Mouse (Mus musculus) neural tube, embryonic 15.5 days (tissue): ENCODE data around the gene Tmem189. TPM values are rescaled to one million over a fixed set of nuclear protein-coding genes. Genes with fewer than 3 reads are reported as not detected.

Experiments
- ATAC-seq: fragments of 200-750 bp; cut with Nextera tagmentation; 2 replicates; pipeline ENCODE4 v1.8.0; 2017; ENCODE audit warnings: mild to moderate bottlenecking, moderate TSS enrichment, moderate library complexity; ENCODE audit not compliant: low FRiP score
- H3K27ac ChIP-seq: fragments of 300-500 bp; sonication (generic); replicated peaks from 2 replicates; pipeline ENCODE4 v1.5.1; 2015; ENCODE audit warnings: mild to moderate bottlenecking, inconsistent platforms
- H3K27me3 ChIP-seq: fragments of 300-500 bp; sonication (generic); replicated peaks from 2 replicates; pipeline ENCODE4 v1.6.1; 2015; ENCODE audit warnings: inconsistent platforms
- H3K36me3 ChIP-seq: fragments of 300-500 bp; sonication (generic); 2 replicates; pipeline ENCODE4 v1.6.1; 2015; ENCODE audit warnings: inconsistent platforms
- H3K4me1 ChIP-seq: fragments of 300-500 bp; sonication (generic); 2 replicates; pipeline ENCODE4 v1.6.1; 2015; ENCODE audit warnings: inconsistent platforms
- H3K4me2 ChIP-seq: fragments of 300-500 bp; sonication (generic); 2 replicates; pipeline ENCODE4 v1.6.1; 2015; ENCODE audit warnings: inconsistent platforms, mild to moderate bottlenecking, moderate library complexity
- H3K4me3 ChIP-seq: fragments of 300-500 bp; sonication (generic); replicated peaks from 2 replicates; pipeline ENCODE4 v1.5.1; 2015; ENCODE audit warnings: mild to moderate bottlenecking, inconsistent platforms
- H3K9ac ChIP-seq: fragments of 300-500 bp; sonication (generic); replicated peaks from 2 replicates; pipeline ENCODE4 v1.6.1; 2015; ENCODE audit warnings: mild to moderate bottlenecking, inconsistent platforms
- H3K9me3 ChIP-seq: fragments of 300-500 bp; sonication (generic); replicated peaks from 2 replicates; pipeline ENCODE4 v1.6.1; 2016; ENCODE audit warnings: inconsistent platforms
- WGBS: fragments of 180-500 bp; shearing (Covaris S2); methylation state at CpG from one replicate; pipeline ENCODE4 v1.1.7; 2015; ENCODE audit warnings: mixed read lengths; 5-methylcytosine and 5-hydroxymethylcytosine counted together
- microRNA-seq: library from miRNA; unstranded; fragments of <30 nt; microRNA quantifications from one replicate; pipeline ENCODE4, GENCODE M21; 2017
- polyA plus RNA-seq: library from polyadenylated mRNA; unstranded; fragments of >200 nt; fragmentation: Nextera tagmentation; extraction: Ambion mirVana; gene quantifications from 2 replicates; pipeline ENCODE4 v1.2.1, GENCODE M21; 2015

Tmem189 gene
- polyA plus RNA-seq, 1 experiment from 2014 or later, result 41.4 TPM

GRCm38 (mm10) chr2:167596262-167596661 lies 93.4 kb downstream of the Tmem189 start:
- Histone ChIP-seq H3K36me3 (no peaks in the 10 kb centered on the region), H3K4me1 (peaks cover 31% of the 10 kb centered on the region), H3K27me3 (0 out of 2 replicates have a peak, but pooled peaks cover 9% of the 10 kb centered on the region), H3K27ac (peak overlapping the region; percentile 46), H3K9me3 (no peaks in the 10 kb centered on the region), H3K4me2 (no peak overlapping the region), H3K4me3 (no peak overlapping the region), H3K9ac (no peak overlapping the region)
- ATAC-seq, result no peak
- 55% methylated on average over 4 of the region's 4 CpGs for WGBS

- peak overlapping the region; percentile 46 for H3K27ac ChIP-seq
- WGBS, result 45% methylated on average over 14 of the region's 14 CpGs
- H3K36me3 ChIP-seq, result no peaks in the 10 kb centered on the region
- no peak overlapping the region for H3K4me2 ChIP-seq
- H3K4me3 ChIP-seq, result no peak overlapping the region
- no peak for ATAC-seq
- H3K9ac ChIP-seq, result no peak overlapping the region
- no peaks in the 10 kb centered on the region for H3K9me3 ChIP-seq
- peaks cover 31% of the 10 kb centered on the region for H3K4me1 ChIP-seq
- H3K27me3 ChIP-seq, result 0 out of 2 replicates have a peak, but pooled peaks cover 9% of the 10 kb centered on the region
Observed at GRCm38 (mm10) chr2:167595761-167596171, 93.9 kb downstream of the Tmem189 start.

- 31% methylated on average over 10 of the region's 10 CpGs for WGBS
- peak overlapping the region; percentile 54 for H3K27ac ChIP-seq
- H3K9me3 ChIP-seq, result no peaks in the 10 kb centered on the region
- no peaks in the 10 kb centered on the region for H3K36me3 ChIP-seq
- peaks cover 9% of the 10 kb centered on the region; the same call in 1 of the 2 replicates for H3K27me3 ChIP-seq
- H3K4me3 ChIP-seq, result no peak overlapping the region
- H3K4me2 ChIP-seq, result no peak overlapping the region
- no peak overlapping the region for H3K9ac ChIP-seq
- peak; percentile 43 for ATAC-seq
- peaks cover 31% of the 10 kb centered on the region for H3K4me1 ChIP-seq
Observed at GRCm38 (mm10) chr2:167594444-167594934, 95.1 kb downstream of the Tmem189 start.

- Histone ChIP-seq H3K36me3 (no peaks in the 10 kb centered on the region), H3K4me3 (no peak overlapping the region), H3K9ac (no peak overlapping the region), H3K4me1 (peaks cover 34% of the 10 kb centered on the region), H3K27me3 (peaks cover 7% of the 10 kb centered on the region; the same call in 1 of the 2 replicates), H3K4me2 (no peak overlapping the region), H3K27ac (peak overlapping the region; percentile 54), H3K9me3 (no peaks in the 10 kb centered on the region)
- no peak for ATAC-seq
- WGBS, result 85% methylated on average over 4 of the region's 4 CpGs
Observed at GRCm38 (mm10) chr2:167593551-167594250, 95.9 kb downstream of the Tmem189 start.

Small RNA genes lying within 50 kb of the gene (microRNA-seq; reads per million reads assigned to microRNA genes)
- not detected for gene Gm22355

Other genes starting within 250 kb of the Tmem189 start
- gene Rnf114, start 197.2 kb downstream of the Tmem189 start, polyA plus RNA-seq, result 98.4 and 106 TPM in 2 replicates
- 27.0 and 28.6 TPM in 2 replicates for gene Spata2, start 196.9 kb downstream of the Tmem189 start, polyA plus RNA-seq
- gene Snai1, start 151.6 kb downstream of the Tmem189 start, polyA plus RNA-seq, result 6.3 and 8.6 TPM in 2 replicates
- 351 and 371 TPM in 2 replicates for gene Ube2v1, start 57.7 kb downstream of the Tmem189 start, polyA plus RNA-seq
- gene Gm20431, start 28.3 kb downstream of the Tmem189 start, polyA plus RNA-seq, result 8.0 and 13.8 TPM in 2 replicates
- 2.5 and 3.4 TPM in 2 replicates for gene Cebpb, start 907 bp downstream of the Tmem189 start, polyA plus RNA-seq
- gene Ptpn1, start 242.2 kb upstream of the Tmem189 start, polyA plus RNA-seq, result 69.6 and 71.7 TPM in 2 replicates